ENCODE assay signal across 21 mouse cellular contexts in genomic region chr3:9365791-9366190, GRCm38 (mm10).
A peak's percentile ranks its signal among the peaks of the same experiment; 100 is the strongest.
DNase-seq lines count a peak whose midpoint lies in the region; ATAC-seq lines count a peak whose summit lies in the region.
"Had no signal": no experiment of that assay in that cellular context is flagged by ENCODE, and none has a peak within 500 bp of the region (broad histone marks: within the 10 kb centered on the region; RNA-seq: fewer than 3 reads in every experiment).

No protein-coding gene starts in this region.

- H3K27ac ChIP-seq in heart, embryonic 10.5 days = no peak overlapping the region
- H3K27ac ChIP-seq in neural tube, embryonic 15.5 days (replicated peaks) = no peak overlapping the region
- H3K27ac ChIP-seq: embryonic facial prominence, embryonic 13.5 days; embryonic facial prominence, embryonic 15.5 days; forebrain, embryonic 10.5 days; forebrain, embryonic 12.5 days had no signal

- no peaks in the 10 kb centered on the region for H3K9me3 ChIP-seq in heart, embryonic 10.5 days
- 0 out of 2 replicates have a peak, but pooled peaks cover 4% of the 10 kb centered on the region for H3K9me3 ChIP-seq in neural tube, embryonic 15.5 days (replicated peaks)
- H3K9me3 ChIP-seq: embryonic facial prominence, embryonic 13.5 days; embryonic facial prominence, embryonic 15.5 days; forebrain, embryonic 10.5 days; forebrain, embryonic 12.5 days had no signal

- no peak for ATAC-seq in neural tube, embryonic 15.5 days (ENCODE audit: low FRiP score)
- ATAC-seq: forebrain, embryonic 14.5 days; forebrain, embryonic 16.5 days had no signal

- no peak overlapping the region for H3K4me2 ChIP-seq in neural tube, embryonic 15.5 days
- H3K4me2 ChIP-seq: embryonic facial prominence, embryonic 13.5 days; embryonic facial prominence, embryonic 15.5 days; forebrain, embryonic 12.5 days had no signal

- H3K4me3 ChIP-seq in heart, embryonic 10.5 days = no peak overlapping the region
- H3K4me3 ChIP-seq in neural tube, embryonic 15.5 days (replicated peaks) = no peak overlapping the region
- H3K4me3 ChIP-seq: embryonic facial prominence, embryonic 13.5 days; embryonic facial prominence, embryonic 15.5 days; erythroblast, embryonic 14.5 days; forebrain, embryonic 10.5 days; forebrain, embryonic 12.5 days had no signal

- H3K27me3 ChIP-seq in heart, embryonic 10.5 days (ENCODE audit: insufficient read depth, poor library complexity, severe bottlenecking) = no peaks in the 10 kb centered on the region
- no peaks in the 10 kb centered on the region for H3K27me3 ChIP-seq in neural tube, embryonic 15.5 days (replicated peaks)
- H3K27me3 ChIP-seq: embryonic facial prominence, embryonic 13.5 days; embryonic facial prominence, embryonic 15.5 days; forebrain, embryonic 12.5 days had no signal

- WGBS in heart, embryonic 10.5 days = 75% methylated on average over 9 of the region's 9 CpGs
- WGBS in neural tube, embryonic 15.5 days = 85% methylated on average over 9 of the region's 9 CpGs

- no peaks in the 10 kb centered on the region for H3K4me1 ChIP-seq in heart, embryonic 10.5 days
- H3K4me1 ChIP-seq in neural tube, embryonic 15.5 days = no peaks in the 10 kb centered on the region
- H3K4me1 ChIP-seq: embryonic facial prominence, embryonic 13.5 days; embryonic facial prominence, embryonic 15.5 days; forebrain, embryonic 10.5 days; forebrain, embryonic 12.5 days had no signal

- H3K36me3 ChIP-seq in heart, embryonic 10.5 days = no peaks in the 10 kb centered on the region
- H3K36me3 ChIP-seq in neural tube, embryonic 15.5 days = no peaks in the 10 kb centered on the region
- H3K36me3 ChIP-seq: embryonic facial prominence, embryonic 13.5 days; embryonic facial prominence, embryonic 15.5 days; forebrain, embryonic 10.5 days; forebrain, embryonic 12.5 days had no signal

- peak; percentile 53 for DNase-seq in heart, embryonic 10.5 days (ENCODE audit: low spot score)
- DNase-seq in heart, adult 18-20 months = no peak
- DNase-seq in neural tube, embryonic 10.5 days (ENCODE audit: extremely low spot score, low spot score) = peak; percentile 10
- DNase-seq: adrenal gland, adult 2 months; adrenal gland, postnatal 10 days; adrenal gland, postnatal 25 days; cerebellum, adult 11 months; cerebellum, adult 18-20 months; cerebellum, adult 8-10 months; cerebellum, adult 9-11 months; cerebellum, postnatal 14 days; cerebellum, postnatal 36 days; embryo, embryonic 11 days had no signal

- H3K9ac ChIP-seq in neural tube, embryonic 15.5 days (replicated peaks) = no peak overlapping the region
- H3K9ac ChIP-seq: embryonic facial prominence, embryonic 13.5 days; embryonic facial prominence, embryonic 15.5 days; forebrain, embryonic 12.5 days had no signal

Comparison
In these comparisons a context has a peak if more than half of its experiments do, and no peak if none do; other contexts are left out.
1. DNase-seq: peak in heart, embryonic 10.5 days (single experiment) and neural tube, embryonic 10.5 days (single experiment); none in heart, adult 18-20 months (0 of 2).